Mouse (Mus musculus) C2C12 (cell line): Measurements from ENCODE around the gene Lrrc8b. TPM values are rescaled to one million over a fixed set of nuclear protein-coding genes. Genes with fewer than 3 reads are reported as not detected.

Source experiments
- H3K27me3 ChIP-seq: one replicate; pipeline ENCODE4 v1.6.1; 2011; ENCODE audit not compliant: control insufficient read depth, insufficient read depth, insufficient read length
- H3K36me3 ChIP-seq: one replicate; pipeline ENCODE4 v1.6.1; 2011; ENCODE audit not compliant: control insufficient read depth, insufficient read depth
- H3K4me3 ChIP-seq: one replicate; pipeline ENCODE4 v1.5.1; 2011; ENCODE audit warnings: mild to moderate bottlenecking, control low read depth; ENCODE audit not compliant: poor library complexity, insufficient read depth, severe bottlenecking
- H3K79me2 ChIP-seq: one replicate; pipeline ENCODE4 v1.6.1; 2011; ENCODE audit not compliant: control insufficient read depth, insufficient read depth
- H3K79me3 ChIP-seq: one replicate; pipeline ENCODE4 v1.6.1; 2011; ENCODE audit warnings: low read depth, control low read depth
- H3ac ChIP-seq: one replicate; pipeline ENCODE3; 2011; ENCODE audit warnings: low read depth; ENCODE audit not compliant: control insufficient read depth, insufficient read length
- CEBPB ChIP-seq: IDR thresholded peaks from one replicate; pipeline ENCODE4 v1.6.1; 2011; ENCODE audit warnings: low read depth, mild to moderate bottlenecking, control low read depth, moderate library complexity
- CTCF ChIP-seq: IDR thresholded peaks from one replicate; pipeline ENCODE4 v1.5.1; 2011; ENCODE audit not compliant: control insufficient read depth, insufficient read depth, insufficient read length
- FOSL1 ChIP-seq: IDR thresholded peaks from one replicate; pipeline ENCODE4 v1.8.0; 2011; ENCODE audit warnings: mild to moderate bottlenecking, low read length; ENCODE audit not compliant: poor library complexity, insufficient read depth, severe bottlenecking
- MAX ChIP-seq: IDR thresholded peaks from one replicate; pipeline ENCODE4 v1.6.1; 2011; ENCODE audit warnings: mild to moderate bottlenecking, control low read depth
- MYOD1 ChIP-seq: IDR thresholded peaks from one replicate; pipeline ENCODE4 v1.6.1; 2011; ENCODE audit warnings: low read depth; ENCODE audit not compliant: control insufficient read depth, insufficient read length
- MYOG ChIP-seq: IDR thresholded peaks from one replicate; pipeline ENCODE4 v1.6.1; 2011; ENCODE audit not compliant: control insufficient read depth, insufficient read length; ENCODE audit errors: extremely low read depth
- USF1 ChIP-seq: IDR thresholded peaks from one replicate; pipeline ENCODE4 v1.6.1; 2011; ENCODE audit warnings: low read depth, mild to moderate bottlenecking, control low read depth, moderate library complexity
- polyA plus RNA-seq: library from polyadenylated mRNA; unstranded; fragments of >200 nt; fragmentation: generic; extraction: Trizol; gene quantifications from one replicate; pipeline ENCODE4 v1.2.1, GENCODE M21; 2012; ENCODE audit warnings: missing spikeins

Gene Lrrc8b
- polyA plus RNA-seq, 1 experiment = 6.0 TPM

DNA sequence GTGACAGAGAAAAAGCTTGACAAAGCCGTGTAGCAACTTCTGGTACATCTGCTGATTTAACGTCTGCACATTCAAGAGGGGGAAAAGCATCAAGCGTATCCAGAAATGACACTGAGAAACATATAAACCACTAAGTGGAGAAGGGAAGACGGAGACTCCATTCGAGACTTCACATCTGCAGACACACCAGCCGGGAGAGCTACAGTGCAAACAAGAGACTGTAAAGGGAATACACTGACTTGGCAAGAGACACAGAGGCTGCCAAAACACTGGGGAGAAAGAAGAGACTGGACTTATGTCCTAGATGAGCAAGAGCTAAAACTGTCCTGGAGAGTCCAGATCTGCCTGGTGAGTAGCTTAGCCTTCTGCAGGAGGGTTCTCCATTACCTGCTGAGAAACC, 16.6 kb upstream of the Lrrc8b start:
- H3K36me3 ChIP-seq = no peaks in the 10 kb centered on the region
- no peak for TF ChIP-seq USF1
- no peak overlapping the region for H3K4me3 ChIP-seq
- no peaks in the 10 kb centered on the region for H3K79me3 ChIP-seq
- H3ac ChIP-seq = no peak overlapping the region
- H3K27me3 ChIP-seq = no peaks in the 10 kb centered on the region
- no peaks in the 10 kb centered on the region for H3K79me2 ChIP-seq

DNA sequence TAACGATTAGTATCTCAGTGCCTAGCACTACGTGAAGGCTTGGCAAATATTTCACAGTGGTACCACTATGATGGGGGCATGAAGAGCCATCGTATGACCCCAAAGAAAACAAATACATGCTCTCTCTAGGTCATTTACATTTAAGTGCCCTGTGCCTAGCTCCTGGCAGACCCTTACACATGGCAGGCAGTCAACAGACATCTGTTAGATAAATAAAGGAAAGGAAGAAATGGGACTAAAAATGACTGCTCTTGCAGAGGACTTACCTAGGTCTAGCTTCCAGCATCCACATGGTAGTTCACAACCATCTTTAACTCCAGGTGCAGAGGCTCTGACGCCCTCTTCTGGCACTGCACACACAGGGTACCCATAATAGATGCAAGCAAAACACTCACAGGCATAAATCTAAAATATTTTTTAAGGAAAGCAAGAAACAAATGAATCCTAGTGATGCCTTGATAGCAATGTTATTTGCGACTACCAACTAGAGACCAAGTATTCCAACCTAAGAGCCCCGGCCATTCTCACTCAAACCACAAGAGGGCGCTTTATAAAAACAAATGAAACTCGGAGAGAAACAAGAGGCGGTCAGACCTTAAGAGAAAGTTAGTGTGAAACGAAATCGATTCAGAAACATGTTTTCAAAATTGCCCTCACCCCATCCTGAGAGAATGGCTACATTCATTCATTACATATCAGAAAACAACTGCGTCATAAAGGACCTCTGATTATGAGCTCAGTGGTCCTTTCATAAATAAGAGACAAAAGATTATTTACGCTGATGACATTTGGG, 15.7 kb upstream of the Lrrc8b start:
- H3K27me3 ChIP-seq = no peaks in the 10 kb centered on the region
- no peaks in the 10 kb centered on the region for H3K36me3 ChIP-seq
- H3K79me2 ChIP-seq = no peaks in the 10 kb centered on the region
- no peak for TF ChIP-seq MYOG
- H3K79me3 ChIP-seq = no peaks in the 10 kb centered on the region
- H3ac ChIP-seq = no peak overlapping the region
- H3K4me3 ChIP-seq = peak overlapping the region; percentile 21

DNA sequence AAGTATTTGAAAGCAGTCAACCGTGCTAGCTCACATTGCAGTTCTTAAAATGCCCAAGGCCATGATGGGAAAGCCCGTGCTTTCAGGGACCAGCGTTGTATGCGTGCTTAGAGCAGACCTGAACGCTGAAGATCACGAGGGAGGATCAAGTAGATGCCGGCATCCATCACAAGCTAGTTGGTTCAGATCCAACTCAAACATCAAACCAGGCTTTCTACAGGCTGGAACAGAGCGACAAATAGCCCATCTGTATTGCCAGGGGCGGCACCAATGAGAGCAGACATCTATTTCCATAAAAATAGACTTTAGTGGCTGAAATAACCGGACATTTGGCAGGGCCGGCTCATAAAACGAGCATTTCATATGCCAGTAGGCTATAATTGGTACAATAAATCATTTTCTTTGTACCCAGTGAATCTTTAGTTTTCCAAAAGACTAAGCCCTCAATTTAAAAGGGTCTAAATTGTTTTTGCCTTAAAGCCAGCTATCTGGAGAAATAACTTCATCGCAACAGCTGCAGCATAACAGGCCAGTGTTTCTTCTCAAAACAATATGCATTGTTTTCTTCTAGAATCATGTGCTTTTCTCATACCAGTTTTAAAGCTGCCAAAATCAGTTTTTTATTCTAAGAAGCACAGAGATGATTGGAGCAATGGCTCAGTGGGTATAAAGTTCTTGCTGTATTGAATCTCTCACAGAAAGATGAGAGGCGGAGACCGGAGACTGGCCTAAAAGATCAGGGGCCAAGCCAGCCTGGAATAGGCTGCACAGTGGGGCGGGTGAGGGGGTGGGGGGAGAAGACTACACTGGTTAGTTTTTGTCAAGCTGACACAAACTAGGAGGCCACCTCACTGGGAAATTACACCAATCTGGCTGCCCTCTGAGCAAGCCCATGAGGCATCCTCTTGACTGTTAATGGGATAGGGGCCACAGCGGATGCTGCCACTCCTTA, 14.9 kb upstream of the Lrrc8b start:
- no peaks in the 10 kb centered on the region for H3K79me2 ChIP-seq
- peak overlapping the region; percentile 54 for H3ac ChIP-seq
- no peaks in the 10 kb centered on the region for H3K36me3 ChIP-seq
- no peaks in the 10 kb centered on the region for H3K27me3 ChIP-seq
- H3K79me3 ChIP-seq = no peaks in the 10 kb centered on the region
- TF ChIP-seq CEBPB = no peak
- TF ChIP-seq MAX = no peak
- H3K4me3 ChIP-seq = peak overlapping the region; percentile 21

DNA sequence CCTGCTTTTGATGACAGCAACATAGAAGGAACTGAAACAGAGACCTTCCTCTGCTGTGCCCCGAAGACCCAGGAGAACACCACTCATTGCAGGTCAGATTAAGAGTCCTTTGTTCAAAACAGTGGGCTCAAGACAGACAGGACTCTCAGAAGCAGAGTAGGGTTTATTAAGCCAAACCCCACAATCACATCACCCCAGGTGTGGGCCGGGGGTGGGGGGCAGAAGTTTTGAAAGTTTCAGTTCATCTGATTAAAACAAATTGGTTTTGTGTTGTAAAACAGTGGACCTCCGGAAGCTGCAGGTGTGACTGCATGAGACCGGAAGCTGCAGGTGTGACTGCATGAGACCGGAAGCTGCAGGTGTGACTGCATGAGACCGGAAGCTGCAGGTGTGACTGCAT, 14.0 kb upstream of the Lrrc8b start:
- H3K36me3 ChIP-seq = no peaks in the 10 kb centered on the region
- H3ac ChIP-seq = no peak overlapping the region
- H3K79me2 ChIP-seq = no peaks in the 10 kb centered on the region
- no peaks in the 10 kb centered on the region for H3K79me3 ChIP-seq
- no peaks in the 10 kb centered on the region for H3K27me3 ChIP-seq
- TF ChIP-seq USF1 (no peak), MYOD1 (no peak), FOSL1 (no peak), MYOG (no peak), MAX (no peak), CTCF (no peak), CEBPB (no peak)
- H3K4me3 ChIP-seq = no peak overlapping the region

DNA sequence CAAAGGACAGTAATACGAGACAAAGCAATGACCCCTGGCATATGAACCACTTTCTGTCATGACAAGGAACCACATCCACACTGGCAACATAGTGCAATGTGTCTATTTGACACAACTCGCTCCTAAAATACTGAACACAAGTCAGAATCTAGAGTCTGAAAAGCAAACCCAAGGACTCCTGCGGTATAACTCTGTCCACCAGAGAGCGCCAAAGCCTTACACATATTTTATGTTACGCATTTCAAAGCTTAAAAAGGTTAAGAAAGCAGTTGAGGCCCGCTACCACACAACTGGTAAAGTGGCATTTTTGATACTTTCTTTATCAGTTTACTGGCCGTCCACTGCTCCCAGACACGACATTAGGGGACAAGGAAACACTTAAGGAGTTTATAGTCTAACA, 10.6 kb upstream of the Lrrc8b start:
- no peaks in the 10 kb centered on the region for H3K27me3 ChIP-seq
- no peaks in the 10 kb centered on the region for H3K79me3 ChIP-seq
- no peak overlapping the region for H3K4me3 ChIP-seq
- no peak for TF ChIP-seq FOSL1
- TF ChIP-seq USF1 = no peak
- TF ChIP-seq MYOG = no peak
- no peak for TF ChIP-seq CTCF
- no peak for TF ChIP-seq MAX
- no peak for TF ChIP-seq CEBPB
- TF ChIP-seq MYOD1 = no peak
- no peak overlapping the region for H3ac ChIP-seq
- no peaks in the 10 kb centered on the region for H3K79me2 ChIP-seq
- H3K36me3 ChIP-seq = no peaks in the 10 kb centered on the region

DNA sequence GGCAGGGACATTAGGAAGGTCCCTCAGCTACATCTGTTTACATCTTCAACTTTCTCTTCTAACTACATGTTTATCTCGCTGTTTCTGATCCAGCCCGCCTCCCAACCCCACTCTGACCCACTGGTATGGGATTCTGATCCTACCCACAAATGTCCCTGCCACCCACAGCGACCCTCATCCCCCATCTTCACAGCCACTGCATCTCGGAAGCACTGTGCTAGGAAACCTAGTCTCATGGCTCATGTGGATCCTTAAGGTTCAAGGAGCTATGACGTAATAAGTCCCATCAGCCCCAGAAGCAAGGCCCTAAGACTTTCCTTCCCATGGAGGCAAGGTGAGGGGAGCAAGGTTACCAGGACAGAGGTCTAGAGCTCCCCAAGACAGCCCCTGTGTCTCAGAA, 7.9 kb upstream of the Lrrc8b start:
- Histone ChIP-seq H3K79me3 (no peaks in the 10 kb centered on the region), H3K79me2 (no peaks in the 10 kb centered on the region), H3K4me3 (no peak overlapping the region), H3K36me3 (no peaks in the 10 kb centered on the region), H3ac (no peak overlapping the region), H3K27me3 (no peaks in the 10 kb centered on the region)
- TF ChIP-seq MYOD1 (no peak), FOSL1 (no peak), MYOG (no peak), CTCF (no peak), USF1 (no peak), MAX (no peak)
